Mouse (Mus musculus) cerebellum, postnatal 14 days (tissue): ENCODE results near the gene Rab34.

Source experiments
- DNase-seq, 2 experiments: peaks; one replicate each; pipeline ENCODE4 v3.0.0; 2021; ENCODE audit warnings: mixed read lengths in 2 of 2

Rab34 gene

GRCm38 (mm10) chr11:78164924-78165760 is 23.1 kb upstream of the Rab34 start, which contains the start of gene Traf4:
Traf4 (minus strand) TSS chr11:78165589.
- peak; percentile 85 to 86 for DNase-seq

- DNase-seq, result peak in 1 of 2 experiments; percentile 62
Measured at GRCm38 (mm10) chr11:78165761-78166109, 22.5 kb upstream of the Rab34 start.

GRCm38 (mm10) chr11:78166161-78166560 is 22.1 kb upstream of the Rab34 start:
- no peak for DNase-seq

GRCm38 (mm10) chr11:78166640-78167039 is 21.6 kb upstream of the Rab34 start:
- DNase-seq, result no peak

- DNase-seq, result no peak
Measured at GRCm38 (mm10) chr11:78167257-78167959, 20.8 kb upstream of the Rab34 start.

GRCm38 (mm10) chr11:78168541-78169468 is 19.4 kb upstream of the Rab34 start:
- DNase-seq, result no peak

- no peak for DNase-seq
Measured at GRCm38 (mm10) chr11:78170306-78170705, 17.9 kb upstream of the Rab34 start.

GRCm38 (mm10) chr11:78171328-78171727 is 16.9 kb upstream of the Rab34 start:
- DNase-seq, result no peak

- no peak for DNase-seq
Measured at GRCm38 (mm10) chr11:78172034-78172747, 16.0 kb upstream of the Rab34 start.

- no peak for DNase-seq
Measured at GRCm38 (mm10) chr11:78172748-78173383, 15.4 kb upstream of the Rab34 start.

GRCm38 (mm10) chr11:78174506-78174905 is 13.7 kb upstream of the Rab34 start:
- no peak for DNase-seq

GRCm38 (mm10) chr11:78175771-78176401 is 12.3 kb upstream of the Rab34 start:
- no peak for DNase-seq

- DNase-seq, result peak; percentile 70 to 83
Measured at GRCm38 (mm10) chr11:78176402-78176862, 11.8 kb upstream of the Rab34 start, which contains the start of the genes Nek8 and Tlcd1. Nek8 (minus strand) TSS chr11:78176675. Tlcd1 (plus strand) TSS chr11:78176711.

GRCm38 (mm10) chr11:78176905-78177331 is 11.3 kb upstream of the Rab34 start:
- no peak for DNase-seq

GRCm38 (mm10) chr11:78177437-78177836 is 10.8 kb upstream of the Rab34 start:
- DNase-seq, result no peak

- peak; percentile 96 to 97 for DNase-seq
Measured at GRCm38 (mm10) chr11:78177903-78178858, 10.0 kb upstream of the Rab34 start.

- DNase-seq, result peak; percentile 80 to 87
Measured at GRCm38 (mm10) chr11:78178859-78179437, 9.3 kb upstream of the Rab34 start.

GRCm38 (mm10) chr11:78179438-78179999 is 8.7 kb upstream of the Rab34 start:
- no peak for DNase-seq
